Mouse (Mus musculus): ENCODE measurements at regions not wholly inside any gene's neighbourhood (a gene's known extent, or its start where the extent isn't known, plus 50 kb on each side); places are given as distances from the start of the nearest gene placed in this dataset.
A peak's percentile ranks its signal among the peaks of the same experiment; 100 is the strongest.
"Not testable (repeated sequence)": the region's sequence is repeated elsewhere in the genome, so short reads cannot be mapped to it uniquely, and the experiment has no call there.

DNA sequence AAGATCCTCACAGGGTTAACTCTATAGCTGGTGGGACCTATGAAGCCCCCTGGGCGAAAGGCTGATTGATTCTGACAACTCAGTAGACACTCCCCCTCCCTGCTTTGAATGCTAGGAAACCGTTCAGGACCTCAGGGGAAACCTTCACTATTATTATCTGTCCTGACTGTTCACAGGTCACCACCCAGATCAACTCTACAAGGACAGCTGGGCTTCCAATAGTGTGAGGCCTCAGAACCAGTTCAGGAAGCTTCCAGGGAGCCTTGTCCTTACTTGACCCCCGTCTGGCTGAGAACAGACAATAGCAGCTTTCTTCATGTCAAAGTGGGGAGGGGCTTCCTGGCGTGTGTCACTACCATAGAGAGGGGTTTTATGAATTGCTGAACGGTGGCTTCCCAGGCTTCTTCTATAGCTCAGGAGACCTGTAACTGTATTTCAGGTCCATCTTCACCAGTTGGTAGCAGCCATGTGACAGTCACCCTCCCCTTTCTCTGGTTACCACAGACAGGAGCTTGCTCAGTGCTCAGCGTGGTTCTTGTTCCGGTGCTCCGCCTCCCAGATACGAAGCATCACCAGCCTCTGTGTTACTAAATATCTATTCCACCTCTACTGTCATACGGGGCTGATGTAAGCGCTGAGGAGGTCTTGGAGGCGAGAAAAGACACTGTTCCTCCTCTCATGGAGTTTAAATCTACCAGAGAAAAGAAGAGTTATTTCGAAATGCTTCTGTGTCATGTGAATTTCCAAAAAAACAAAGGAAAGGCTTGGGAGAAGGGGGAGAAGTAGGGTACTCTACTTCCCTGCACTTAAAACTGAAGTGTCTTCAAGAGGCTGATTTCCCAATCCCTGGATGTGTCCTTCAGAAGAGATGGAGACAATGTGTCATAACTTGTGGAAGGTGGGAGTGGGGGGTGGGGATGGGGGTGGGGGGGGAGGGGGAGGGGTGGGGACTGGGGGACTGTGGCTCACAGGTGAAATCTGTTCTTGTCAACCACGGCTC, 96.9 kb downstream of the Vcpkmt start:
- DNase-seq (ENCODE audit: low read depth, low spot score), result peak; percentile 75

GRCm38 (mm10) chr12:69481420-69481819, 101.4 kb downstream of the Vcpkmt start:
- DNase-seq (ENCODE audit: low read depth, low spot score), result no peak

DNA sequence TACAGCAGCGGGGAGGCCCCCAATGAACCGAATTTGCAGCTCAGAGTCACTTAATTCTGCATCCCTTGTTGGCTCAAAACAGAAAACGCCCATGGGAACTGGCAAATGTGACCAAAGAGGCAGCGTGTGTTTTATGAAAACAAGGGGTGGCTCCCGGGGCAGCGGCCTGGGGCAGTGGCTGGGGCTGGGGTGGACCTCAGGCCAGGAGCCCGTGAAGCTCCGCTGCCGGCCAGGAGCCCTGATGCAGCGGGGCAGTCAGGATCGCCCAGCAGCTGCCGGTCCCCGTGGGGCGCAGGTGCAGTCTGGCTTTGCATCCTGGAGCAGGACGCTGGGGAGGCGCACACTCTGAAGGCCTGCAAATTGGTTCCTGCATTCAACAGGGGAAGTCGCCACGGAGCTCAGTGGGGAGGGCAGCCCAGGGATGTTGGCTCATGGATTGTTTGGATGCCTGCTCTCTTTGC, 104.4 kb upstream of the Gm9887 start:
- DNase-seq (ENCODE audit: low read depth, low spot score), result peak; percentile 87

GRCm38 (mm10) chr12:69476131-69476530, 103.9 kb upstream of the Gm9887 start:
- no peak for DNase-seq (ENCODE audit: low read depth, low spot score)

- peak; percentile 94 for DNase-seq (ENCODE audit: low read depth, low spot score)
Observed at GRCm38 (mm10) chr12:69474916-69475661, 102.8 kb upstream of the Gm9887 start.

GRCm38 (mm10) chr12:69474141-69474915, 102.1 kb upstream of the Gm9887 start:
- peak; percentile 24 for DNase-seq (ENCODE audit: low read depth, low spot score)

- no peak for DNase-seq (ENCODE audit: low read depth, low spot score)
Observed at GRCm38 (mm10) chr12:69473379-69474057, 101.3 kb upstream of the Gm9887 start.

DNA sequence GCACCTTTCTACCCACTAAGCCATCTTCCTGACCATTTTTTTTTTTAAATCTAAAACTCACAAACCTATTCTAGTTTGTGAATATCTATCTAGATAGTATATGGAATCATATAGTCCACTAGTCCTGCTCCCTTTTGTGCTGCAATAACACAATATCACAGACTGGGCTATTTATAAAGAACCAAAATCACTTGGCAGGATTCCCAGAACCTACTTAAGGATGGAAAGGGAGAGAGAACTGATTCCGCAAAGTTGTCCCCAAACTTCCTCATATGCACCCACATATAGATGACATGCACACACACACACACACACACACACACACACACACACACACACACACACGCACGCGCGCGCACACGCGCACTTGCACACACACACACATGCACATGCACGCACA, 100.7 kb upstream of the Gm9887 start:
- no peak for DNase-seq (ENCODE audit: low read depth, low spot score)

GRCm38 (mm10) chr12:69471876-69472275, 99.6 kb upstream of the Gm9887 start:
- no peak for DNase-seq (ENCODE audit: low read depth, low spot score)

GRCm38 (mm10) chr12:69469004-69469403, 96.7 kb upstream of the Gm9887 start:
- no peak for DNase-seq (ENCODE audit: low read depth, low spot score)

- DNase-seq (ENCODE audit: low read depth, low spot score), result no peak
Observed at GRCm38 (mm10) chr12:69467363-69467762, 95.1 kb upstream of the Gm9887 start.

GRCm38 (mm10) chr12:69464906-69465305, 92.6 kb upstream of the Gm9887 start:
- no peak for DNase-seq (ENCODE audit: low read depth, low spot score)

DNA sequence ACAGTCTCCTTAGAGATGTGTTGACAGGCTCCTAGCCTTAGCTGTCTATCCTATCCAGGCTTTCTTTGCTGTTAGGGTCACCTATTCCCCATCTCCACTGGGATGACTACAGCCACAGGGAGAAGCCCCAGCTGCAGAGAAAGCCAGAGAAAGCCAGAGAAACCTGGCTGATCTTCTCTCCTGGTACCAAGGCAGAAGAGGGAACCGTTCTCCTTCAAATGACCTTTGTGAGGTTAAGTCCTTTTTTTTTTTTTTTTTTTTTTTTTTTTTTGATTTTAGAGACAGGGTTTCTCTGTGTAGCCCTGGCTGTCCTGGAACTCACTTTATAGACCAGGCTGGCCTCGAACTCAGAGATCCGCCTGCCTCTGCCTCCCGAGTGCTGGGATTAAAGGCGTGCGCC, 91.1 kb upstream of the Gm9887 start:
- not testable (repeated sequence) for DNase-seq (ENCODE audit: low read depth, low spot score)

- peak; percentile 79 for DNase-seq (ENCODE audit: low read depth, low spot score)
Observed at GRCm38 (mm10) chr12:69461888-69462840, 89.9 kb upstream of the Gm9887 start.

GRCm38 (mm10) chr12:69460552-69461079, 88.4 kb upstream of the Gm9887 start:
- no peak for DNase-seq (ENCODE audit: low read depth, low spot score)

DNA sequence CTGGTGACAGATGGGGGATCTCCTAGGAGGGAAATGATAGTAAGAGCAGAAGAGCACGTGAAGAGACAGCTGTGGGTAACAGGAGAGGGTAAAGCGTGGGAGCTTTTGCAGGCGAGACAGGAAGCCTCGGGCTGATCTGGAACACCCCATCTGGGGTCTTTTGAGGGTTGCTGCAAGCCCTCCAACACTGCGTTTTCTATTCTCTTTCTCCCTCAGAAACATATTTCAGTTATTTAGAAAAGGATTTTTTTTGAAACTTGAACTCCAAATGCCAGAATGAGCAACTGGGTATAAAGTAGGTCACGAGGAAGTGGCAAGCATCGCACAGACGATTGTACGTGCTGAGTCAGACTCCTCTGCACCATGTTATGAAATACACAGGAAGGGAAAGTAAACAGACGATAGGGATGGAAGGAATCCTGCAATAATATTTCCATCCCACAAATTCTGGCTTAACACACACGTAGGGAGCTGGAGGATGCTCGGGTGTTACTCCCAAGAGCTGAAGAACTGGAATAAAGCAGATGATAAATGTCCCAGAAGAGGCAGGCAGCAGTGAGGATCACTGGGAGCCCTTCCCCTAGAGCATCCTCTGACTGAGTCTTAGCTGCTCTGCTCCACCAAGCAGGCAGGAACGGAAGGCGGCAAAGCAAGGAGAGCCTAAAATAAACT, 86.0 kb upstream of the Gm9887 start:
- DNase-seq (ENCODE audit: low read depth, low spot score), result peak; percentile 64

- DNase-seq (ENCODE audit: low read depth, low spot score), result no peak
Observed at GRCm38 (mm10) chr12:69456746-69457145, 84.5 kb upstream of the Gm9887 start.

DNA sequence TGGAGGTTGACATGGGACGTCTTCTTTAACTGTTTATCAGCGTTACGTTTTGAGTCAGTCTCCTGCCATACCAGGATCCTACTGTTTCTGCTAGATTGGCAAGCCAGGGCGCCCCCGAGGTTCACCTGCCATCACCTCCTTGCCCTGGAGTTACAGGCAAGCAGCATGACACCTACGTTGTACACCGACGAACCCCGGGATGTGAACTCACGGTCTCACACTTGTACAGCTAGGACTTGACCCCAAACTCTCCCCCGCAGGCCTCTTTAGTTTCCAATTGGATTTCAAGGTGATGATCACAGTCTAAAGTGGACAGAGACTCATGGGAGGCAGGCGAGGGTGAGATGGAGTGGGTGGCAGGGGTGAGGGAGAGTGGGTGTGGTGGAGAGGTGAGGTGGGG, 83.9 kb upstream of the Gm9887 start:
- no peak for DNase-seq (ENCODE audit: low read depth, low spot score)

GRCm38 (mm10) chr12:69455566-69455965, 83.3 kb upstream of the Gm9887 start:
- no peak for DNase-seq (ENCODE audit: low read depth, low spot score)
